Mouse (Mus musculus) 416B (cell line): ENCODE measurements around the gene Srr.

Experiments used
- DNase-seq: peaks from one replicate; pipeline ENCODE4 v3.0.0; 2011; ENCODE audit warnings: low read depth

The Srr gene

GRCm38 (mm10) chr11:74925577-74926387, at the start of gene Srr, which contains the start of gene Smg6:
Gene Srr (minus strand): TSS chr11:74925948.
Gene Smg6 (plus strand): TSS chr11:74925823.
- peak; percentile 97 for DNase-seq

GRCm38 (mm10) chr11:74974615-74975014, 48.9 kb upstream of the Srr start:
- no peak for DNase-seq

GRCm38 (mm10) chr11:74973290-74974157, 47.8 kb upstream of the Srr start:
- DNase-seq: no peak

- DNase-seq: no peak
Measured at GRCm38 (mm10) chr11:74965516-74965915, 39.8 kb upstream of the Srr start.

- DNase-seq: no peak
Measured at GRCm38 (mm10) chr11:74962846-74963407, 37.2 kb upstream of the Srr start.

- peak; percentile 29 for DNase-seq
Measured at GRCm38 (mm10) chr11:74961953-74962352, 36.2 kb upstream of the Srr start.

- DNase-seq: peak; percentile 93
Measured at GRCm38 (mm10) chr11:74960031-74960551, 34.3 kb upstream of the Srr start.

GRCm38 (mm10) chr11:74959501-74959900, 33.8 kb upstream of the Srr start:
- DNase-seq: peak; percentile 82

GRCm38 (mm10) chr11:74957600-74957999, 31.9 kb upstream of the Srr start:
- DNase-seq: no peak

- no peak for DNase-seq
Measured at GRCm38 (mm10) chr11:74956006-74956405, 30.3 kb upstream of the Srr start.

- peak; percentile 24 for DNase-seq
Measured at GRCm38 (mm10) chr11:74954901-74955300, 29.2 kb upstream of the Srr start.

GRCm38 (mm10) chr11:74946348-74946747, 20.6 kb upstream of the Srr start:
- DNase-seq: peak; percentile 75

GRCm38 (mm10) chr11:74930391-74930790, 4.6 kb upstream of the Srr start:
- no peak for DNase-seq

GRCm38 (mm10) chr11:74929111-74929510, 3.4 kb upstream of the Srr start:
- no peak for DNase-seq

- DNase-seq: peak; percentile 56
Measured at GRCm38 (mm10) chr11:74927236-74927725, 1.5 kb upstream of the Srr start.

GRCm38 (mm10) chr11:74926388-74927005, 749 bp upstream of the Srr start:
- DNase-seq: peak; percentile 92

GRCm38 (mm10) chr11:74924149-74924548, 1.6 kb downstream of the Srr start:
- DNase-seq: peak; percentile 52

- DNase-seq: no peak
Measured at GRCm38 (mm10) chr11:74919249-74919648, 6.5 kb downstream of the Srr start.

GRCm38 (mm10) chr11:74912492-74912891, 13.3 kb downstream of the Srr start:
- no peak for DNase-seq

GRCm38 (mm10) chr11:74909978-74910377, 15.8 kb downstream of the Srr start:
- DNase-seq: no peak

GRCm38 (mm10) chr11:74908618-74909399, 16.9 kb downstream of the Srr start:
- DNase-seq: no peak
